Mouse (Mus musculus): Measurements from ENCODE around the gene Chst3.
"Not testable (repeated sequence)": the region's sequence is repeated elsewhere in the genome, so short reads cannot be mapped to it uniquely, and the experiment has no call there.

Chst3 gene

GRCm38 (mm10) chr10:60197406-60197821, 21.6 kb downstream of the Chst3 start:
- no peak for DNase-seq (ENCODE audit: low spot score)

- DNase-seq (ENCODE audit: low spot score) = no peak
These were observed 22.1 kb downstream of the Chst3 start for GRCm38 (mm10) chr10:60196971-60197370.

GRCm38 (mm10) chr10:60195087-60195486, 24.0 kb downstream of the Chst3 start:
- no peak for DNase-seq (ENCODE audit: low spot score)

- DNase-seq (ENCODE audit: low spot score) = peak; percentile 9
These were observed 25.3 kb downstream of the Chst3 start for GRCm38 (mm10) chr10:60193532-60194423.

- DNase-seq (ENCODE audit: low spot score) = peak; percentile 58
These were observed 27.3 kb downstream of the Chst3 start for GRCm38 (mm10) chr10:60191796-60192195.

- DNase-seq (ENCODE audit: low spot score) = no peak
These were observed 29.4 kb downstream of the Chst3 start for GRCm38 (mm10) chr10:60189534-60190186.

- no peak for DNase-seq (ENCODE audit: low spot score)
These were observed 32.7 kb downstream of the Chst3 start for GRCm38 (mm10) chr10:60186191-60186945.

- no peak for DNase-seq (ENCODE audit: low spot score)
These were observed 33.9 kb downstream of the Chst3 start for GRCm38 (mm10) chr10:60185023-60185709.

- not testable (repeated sequence) for DNase-seq (ENCODE audit: low spot score)
These were observed 43.8 kb downstream of the Chst3 start for GRCm38 (mm10) chr10:60175306-60175705.

GRCm38 (mm10) chr10:60174506-60174905, 44.6 kb downstream of the Chst3 start:
- DNase-seq (ENCODE audit: low spot score) = no peak

GRCm38 (mm10) chr10:60173035-60173434, 46.0 kb downstream of the Chst3 start:
- DNase-seq (ENCODE audit: low spot score) = no peak

GRCm38 (mm10) chr10:60172306-60172705, 46.8 kb downstream of the Chst3 start:
- no peak for DNase-seq (ENCODE audit: low spot score)

- no peak for DNase-seq (ENCODE audit: low spot score)
These were observed 47.7 kb downstream of the Chst3 start for GRCm38 (mm10) chr10:60171368-60171767.

- DNase-seq (ENCODE audit: low spot score) = no peak
These were observed 48.6 kb downstream of the Chst3 start for GRCm38 (mm10) chr10:60170326-60171089.

- no peak for DNase-seq (ENCODE audit: low spot score)
These were observed 50.1 kb downstream of the Chst3 start for GRCm38 (mm10) chr10:60168960-60169359.

GRCm38 (mm10) chr10:60168306-60168705, 50.8 kb downstream of the Chst3 start:
- no peak for DNase-seq (ENCODE audit: low spot score)

- no peak for DNase-seq (ENCODE audit: low spot score)
These were observed 53.0 kb downstream of the Chst3 start for GRCm38 (mm10) chr10:60166068-60166467.

GRCm38 (mm10) chr10:60164869-60165268, 54.2 kb downstream of the Chst3 start:
- DNase-seq (ENCODE audit: low spot score) = no peak

GRCm38 (mm10) chr10:60162973-60163255, 56.1 kb downstream of the Chst3 start:
- DNase-seq (ENCODE audit: low spot score) = peak; percentile 7

- not testable (repeated sequence) for DNase-seq (ENCODE audit: low spot score)
These were observed 56.7 kb downstream of the Chst3 start for GRCm38 (mm10) chr10:60162184-60162972.

Data from yolk sac, embryonic 10.5 days (tissue).